In genomic region chr4:45407703-45408334, GRCm38 (mm10) we compare ENCODE assay signal across 8 mouse cellular contexts. TPM values are rescaled to one million over a fixed set of nuclear protein-coding genes. Genes with fewer than 3 reads are reported as not detected.
DNase-seq lines count a peak whose midpoint lies in the region; ATAC-seq and TF ChIP-seq lines count a peak whose summit lies in the region.

No protein-coding gene starts in this region.

- H3K79me2 ChIP-seq in CH12.LX (replicated peaks; ENCODE audit: control insufficient read depth, extremely low read depth, insufficient read depth, poor library complexity, severe bottlenecking): peaks cover 27% of the 10 kb centered on the region

- H3K36me3 ChIP-seq in CH12.LX (replicated peaks in 1 of 2; ENCODE audit: control insufficient read depth in 1 of 2, insufficient read depth in 1 of 2, low read length in 1 of 2): peaks cover 14 to 19% of the 10 kb centered on the region in 2 experiments
- H3K36me3 ChIP-seq in intestine, embryonic 14.5 days (ENCODE audit: control insufficient read depth, insufficient read depth, low read length): peaks cover 19% of the 10 kb centered on the region
- peaks cover 15% of the 10 kb centered on the region for H3K36me3 ChIP-seq in liver, postnatal 0 days (replicated peaks; ENCODE audit: insufficient read depth, low read length)
- peaks cover 14% of the 10 kb centered on the region for H3K36me3 ChIP-seq in stomach, embryonic 15.5 days

- no peak for TF ChIP-seq POLR2A in CH12.LX (IDR thresholded peaks at IDR 0.05; ENCODE audit: low read depth, low read length)

- peak; percentile 52 to 54 for DNase-seq in cerebellum, adult 18-20 months
- no peak for DNase-seq in cerebellum, postnatal 10 days
- peak; percentile 53 for DNase-seq in CH12.LX (ENCODE audit: extremely low read depth)
- peak; percentile 11 for DNase-seq in embryo, embryonic 11.5 days (ENCODE audit: low read depth, low spot score)
- peak; percentile 75 for DNase-seq in intestine, embryonic 14.5 days (ENCODE audit: low spot score)
- no peak for DNase-seq in liver, postnatal 0 days

- H3K9me3 ChIP-seq in CH12.LX (replicated peaks; ENCODE audit: low read length): no peaks in the 10 kb centered on the region
- H3K9me3 ChIP-seq in intestine, embryonic 14.5 days (ENCODE audit: control insufficient read depth, low read length): no peaks in the 10 kb centered on the region
- H3K9me3 ChIP-seq in liver, postnatal 0 days (ENCODE audit: low read length): no peaks in the 10 kb centered on the region
- H3K9me3 ChIP-seq in stomach, embryonic 15.5 days: no peaks in the 10 kb centered on the region

- H3K27me3 ChIP-seq in CH12.LX (replicated peaks): no peaks in the 10 kb centered on the region
- no peaks in the 10 kb centered on the region for H3K27me3 ChIP-seq in intestine, embryonic 14.5 days (replicated peaks; ENCODE audit: control insufficient read depth, insufficient read depth, low read length)
- H3K27me3 ChIP-seq in liver, postnatal 0 days (ENCODE audit: insufficient read depth, low read length): no peaks in the 10 kb centered on the region
- H3K27me3 ChIP-seq in stomach, embryonic 15.5 days (replicated peaks): no peaks in the 10 kb centered on the region

- no peak for TF ChIP-seq CTCF in CH12.LX (conservative IDR thresholded peaks at IDR 0.05 in 1 of 2, IDR thresholded peaks at IDR 0.05 in 1 of 2; ENCODE audit: low read depth in 2 of 2, low read length in 2 of 2)
- no peak for TF ChIP-seq CTCF in liver, postnatal 0 days (IDR thresholded peaks at IDR 0.05; ENCODE audit: low read depth)

- peak overlapping the region; percentile 84 for H3K27ac ChIP-seq in CH12.LX (ENCODE audit: insufficient read depth, low read depth)
- peak overlapping the region; percentile 89 for H3K27ac ChIP-seq in intestine, embryonic 14.5 days (ENCODE audit: low read depth)
- peak overlapping the region; percentile 95 for H3K27ac ChIP-seq in liver, postnatal 0 days (ENCODE audit: low read depth)
- peak overlapping the region; percentile 91 for H3K27ac ChIP-seq in stomach, embryonic 15.5 days

- H3K4me3 ChIP-seq in CH12.LX (replicated peaks in 1 of 3; ENCODE audit: low read depth in 2 of 3, low read length in 2 of 3, poor library complexity in 1 of 3): peak overlapping the region; percentile 49 to 95 (median 93)
- H3K4me3 ChIP-seq in intestine, embryonic 14.5 days (ENCODE audit: low read depth, low read length): peak overlapping the region; percentile 82
- H3K4me3 ChIP-seq in liver, postnatal 0 days (ENCODE audit: low read depth, low read length): peak overlapping the region; percentile 95
- peak overlapping the region; percentile 91 for H3K4me3 ChIP-seq in stomach, embryonic 15.5 days (replicated peaks)

- dilution Hi-C loops in CH12.LX (cut with MboI; ENCODE audit: extremely low pct_ligation_motif_present, extremely low pct_unique_long_range_greater_than_20kb, low sequenced_read_pairs): no loop called here

- peak; percentile 46; the same call in 1 of the 2 replicates for TF ChIP-seq EP300 in CH12.LX (IDR thresholded peaks at IDR 0.05; ENCODE audit: low read length)
- peak; percentile 39; the same call in 1 of the 2 replicates for TF ChIP-seq EP300 in liver, postnatal 0 days (IDR thresholded peaks at IDR 0.05; ENCODE audit: low read depth)

- peaks cover 15 to 48% of the 10 kb centered on the region in 2 experiments for H3K4me1 ChIP-seq in CH12.LX (ENCODE audit: control insufficient read depth in 1 of 2, insufficient read depth in 2 of 2)
- peaks cover 25% of the 10 kb centered on the region for H3K4me1 ChIP-seq in intestine, embryonic 14.5 days (replicated peaks; ENCODE audit: control insufficient read depth, insufficient read depth, low read length)
- H3K4me1 ChIP-seq in liver, postnatal 0 days (ENCODE audit: insufficient read depth): peaks cover 23% of the 10 kb centered on the region
- H3K4me1 ChIP-seq in stomach, embryonic 15.5 days: peaks cover 20% of the 10 kb centered on the region

- whole genome bisulfite sequencing in intestine, embryonic 14.5 days: under 1% methylated on average over 19 of the region's 19 CpGs
- 2% methylated on average over 19 of the region's 19 CpGs for WGBS in liver, postnatal 0 days (ENCODE audit: insufficient replicate concordance)
- WGBS in stomach, embryonic 15.5 days: 1% methylated on average over 19 of the region's 19 CpGs

- in situ Hi-C loops in CH12.LX (cut with MboI; ENCODE audit: low pct_ligation_motif_present, low pct_unique_long_range_greater_than_20kb, low sequenced_read_pairs): loop anchor here (10.0 kb wide), 1 partner anchor 303 kb away; the partner anchor contains the start of gene Tomm5

- no peak for TF ChIP-seq RAD21 in CH12.LX (IDR thresholded peaks at IDR 0.05; ENCODE audit: low read depth, low read length)

- H3K9ac ChIP-seq in CH12.LX (ENCODE audit: insufficient read depth, low read depth): peak overlapping the region; percentile 99
- peak overlapping the region; percentile 96 for H3K9ac ChIP-seq in intestine, embryonic 14.5 days (ENCODE audit: low read length)
- peak overlapping the region; percentile 99 for H3K9ac ChIP-seq in liver, postnatal 0 days (replicated peaks)
- H3K9ac ChIP-seq in stomach, embryonic 15.5 days: peak overlapping the region; percentile 93

- H3K4me2 ChIP-seq in CH12.LX (ENCODE audit: insufficient read depth, low read depth, poor library complexity, severe bottlenecking): peak overlapping the region; percentile 93
- H3K4me2 ChIP-seq in intestine, embryonic 14.5 days (ENCODE audit: low read length): peak overlapping the region; percentile 95
- H3K4me2 ChIP-seq in liver, postnatal 0 days (ENCODE audit: low read depth, low read length): peak overlapping the region; percentile 79
- peak overlapping the region; percentile 88 for H3K4me2 ChIP-seq in stomach, embryonic 15.5 days

- ATAC-seq in intestine, embryonic 14.5 days (replicated peaks; ENCODE audit: low FRiP score, low TSS enrichment, low read depth): no peak
- peak; percentile 1 for ATAC-seq in liver, postnatal 0 days
- ATAC-seq in stomach, embryonic 15.5 days (ENCODE audit: insufficient read depth, low FRiP score, low read depth): no peak
- ATAC-seq in monocyte, adult 5-6 weeks (replicated peaks; ENCODE audit: insufficient number of reproducible peaks, low FRiP score, low TSS enrichment, poor library complexity, severe bottlenecking): no peak

TF ChIP-seq in CH12.LX, 34 proteins besides CTCF, POLR2A, EP300 and RAD21 (continues in another document):
- TF ChIP-seq RCOR1 (conservative IDR thresholded peaks at IDR 0.05; ENCODE audit: low read depth, low read length) (no peak), MXI1 (IDR thresholded peaks at IDR 0.05; ENCODE audit: low read depth, low read length) (no peak), JUN (IDR thresholded peaks at IDR 0.05; ENCODE audit: insufficient read depth, low read depth, low read length) (no peak), POLR2AphosphoS2 (IDR thresholded peaks at IDR 0.05; ENCODE audit: low read depth, low read length) (no peak), MAFK (IDR thresholded peaks at IDR 0.05; ENCODE audit: insufficient replicate concordance, low read length) (peak; percentile 86), USF2 (conservative IDR thresholded peaks at IDR 0.05; ENCODE audit: low read depth, low read length) (no peak), ETS1 (conservative IDR thresholded peaks at IDR 0.05; ENCODE audit: low read depth, low read length) (peak; percentile 89), MEF2A (IDR thresholded peaks at IDR 0.05; ENCODE audit: borderline replicate concordance, low read depth, low read length) (peak; percentile 26; the same call in 1 of the 2 replicates), SIN3A (IDR thresholded peaks at IDR 0.05; ENCODE audit: low read length) (no peak), BHLHE40 (IDR thresholded peaks at IDR 0.05; ENCODE audit: low read depth, low read length) (0 out of 2 replicates have a peak, but pooled peaks have one; percentile 35), IRF4 (IDR thresholded peaks at IDR 0.05; ENCODE audit: low read depth, low read length) (no peak), NRF1 (IDR thresholded peaks at IDR 0.05; ENCODE audit: low read depth, low read length) (no peak), MAX (IDR thresholded peaks at IDR 0.05; ENCODE audit: low read length) (no peak), ZKSCAN1 (IDR thresholded peaks at IDR 0.05; ENCODE audit: borderline replicate concordance, low read depth, low read length) (no peak), ZC3H11A (IDR thresholded peaks at IDR 0.05; ENCODE audit: low read depth, low read length) (no peak), TBP (conservative IDR thresholded peaks at IDR 0.05; ENCODE audit: low read depth, low read length) (no peak), ZMIZ1 (IDR thresholded peaks at IDR 0.05; ENCODE audit: low read depth, low read length) (no peak), E2F4 (IDR thresholded peaks at IDR 0.05; ENCODE audit: insufficient replicate concordance, low read depth, low read length) (no peak), CHD2 (IDR thresholded peaks at IDR 0.05; ENCODE audit: low read length) (no peak), ELF1 (IDR thresholded peaks at IDR 0.05; ENCODE audit: low read depth, low read length) (no peak), GABPA (IDR thresholded peaks at IDR 0.05; ENCODE audit: insufficient replicate concordance, low read depth, low read length) (no peak), SMC3 (IDR thresholded peaks at IDR 0.05; ENCODE audit: low read depth, low read length) (no peak), CHD1 (IDR thresholded peaks at IDR 0.05; ENCODE audit: low read depth, low read length) (no peak), TCF12 (IDR thresholded peaks at IDR 0.05; ENCODE audit: low read depth, low read length) (no peak; the same call in 1 of the 2 replicates), KAT2A (IDR thresholded peaks at IDR 0.05; ENCODE audit: insufficient replicate concordance, low read length) (no peak), USF1 (IDR thresholded peaks at IDR 0.05; ENCODE audit: low read depth, low read length) (no peak), MYC (IDR thresholded peaks at IDR 0.05; ENCODE audit: low read depth, low read length) (no peak), ZNF384 (IDR thresholded peaks at IDR 0.05; ENCODE audit: low read depth, low read length) (no peak; the same call in 1 of the 2 replicates), JUND (conservative IDR thresholded peaks at IDR 0.05; ENCODE audit: low read depth, low read length) (no peak), HCFC1 (IDR thresholded peaks at IDR 0.05; ENCODE audit: low read depth, low read length) (no peak), UBTF (IDR thresholded peaks at IDR 0.05; ENCODE audit: low read depth, low read length) (no peak)

RNA-seq across cellular contexts. Expression of gene Slc25a51, which starts 0.7 kb away (rescaled TPM):
- total RNA-seq in CH12.LX (2012; rRNA removed): 30.3 and 44.4 TPM in 2 replicates
- 37.1 and 44.7 TPM in 2 replicates for total RNA-seq in CH12.LX (2014; rRNA removed)
- 26.3 and 27.6 TPM in 2 replicates for polyA plus RNA-seq in CH12.LX (2012; ENCODE audit: insufficient read length, low read depth)
- 46.7 and 67.0 TPM in 2 replicates for polyA plus RNA-seq in intestine, embryonic 14.5 days (2014; fragmentation: Nextera tagmentation; extraction: Ambion mirVana)
- 40.0 and 41.0 TPM in 2 replicates for polyA plus RNA-seq in liver, postnatal 0 days (2015; fragmentation: Nextera tagmentation; extraction: Ambion mirVana)
- 60.7 and 68.7 TPM in 2 replicates for polyA plus RNA-seq in stomach, embryonic 15.5 days (2015; fragmentation: Nextera tagmentation; extraction: Ambion mirVana)
- 43.4 to 47.8 TPM (median 44.2 TPM) in 3 replicates for total RNA-seq in monocyte, adult 5-6 weeks (2017)

Comparison
In these comparisons a context has a peak if more than half of its experiments do, and no peak if none do; other contexts are left out.
1. DNase-seq: peak in cerebellum, adult 18-20 months (2 of 2), CH12.LX (single experiment), embryo, embryonic 11.5 days (single experiment) and intestine, embryonic 14.5 days (single experiment); none in cerebellum, postnatal 10 days (0 of 2) and liver, postnatal 0 days (single experiment).
2. Peak in every context shown above with its lines, with median percentiles within 50 percentile points of each other: H3K27ac ChIP-seq, H3K4me2 ChIP-seq, H3K4me3 ChIP-seq and H3K9ac ChIP-seq.